Mouse (Mus musculus) forebrain, embryonic 15.5 days (tissue): ENCODE measurements around the gene Tmem72. TPM values are rescaled to one million over a fixed set of nuclear protein-coding genes. Genes with fewer than 3 reads are reported as not detected.

ENCODE experiments used
- ATAC-seq: fragments of 200-750 bp; cut with Nextera tagmentation; replicated peaks from 2 replicates; pipeline ENCODE4 v1.8.0; 2017; ENCODE audit warnings: mild to moderate bottlenecking, moderate TSS enrichment, moderate library complexity
- H3K27ac ChIP-seq: fragments of 300-500 bp; sonication (generic); replicated peaks from 2 replicates; pipeline ENCODE4 v1.5.1; 2015; ENCODE audit warnings: mild to moderate bottlenecking, inconsistent platforms
- H3K27me3 ChIP-seq: fragments of 300-500 bp; sonication (generic); 2 replicates; pipeline ENCODE4 v1.6.1; 2015; ENCODE audit warnings: inconsistent platforms
- H3K36me3 ChIP-seq: fragments of 300-500 bp; sonication (generic); 2 replicates; pipeline ENCODE4 v1.6.1; 2015; ENCODE audit warnings: mild to moderate bottlenecking, inconsistent platforms
- H3K4me1 ChIP-seq: fragments of 300-500 bp; sonication (generic); 2 replicates; pipeline ENCODE4 v1.6.1; 2015; ENCODE audit warnings: inconsistent platforms
- H3K4me2 ChIP-seq: fragments of 300-500 bp; sonication (generic); replicated peaks from 2 replicates; pipeline ENCODE4 v1.6.1; 2015; ENCODE audit warnings: mild to moderate bottlenecking, inconsistent platforms
- H3K4me3 ChIP-seq: fragments of 300-500 bp; sonication (generic); 2 replicates; pipeline ENCODE4 v1.5.1; 2015; ENCODE audit warnings: mild to moderate bottlenecking, inconsistent platforms
- H3K9ac ChIP-seq: fragments of 300-500 bp; sonication (generic); replicated peaks from 2 replicates; pipeline ENCODE4 v1.6.1; 2015; ENCODE audit warnings: mild to moderate bottlenecking, inconsistent platforms
- H3K9me3 ChIP-seq: fragments of 300-500 bp; sonication (generic); 2 replicates; pipeline ENCODE4 v1.6.1; 2016; ENCODE audit warnings: inconsistent platforms
- WGBS: fragments of 180-500 bp; shearing (Covaris S2); methylation state at CpG from one replicate; pipeline ENCODE4 v1.1.7; 2015; ENCODE audit warnings: mixed read lengths; 5-methylcytosine and 5-hydroxymethylcytosine counted together
- polyA plus RNA-seq: library from polyadenylated mRNA; unstranded; fragments of >200 nt; fragmentation: Nextera tagmentation; extraction: Ambion mirVana; gene quantifications from 2 replicates; pipeline ENCODE4 v1.2.1, GENCODE M21; 2015

Gene Tmem72
- polyA plus RNA-seq, 1 experiment from 2014 or later = 1.4 TPM

DNA sequence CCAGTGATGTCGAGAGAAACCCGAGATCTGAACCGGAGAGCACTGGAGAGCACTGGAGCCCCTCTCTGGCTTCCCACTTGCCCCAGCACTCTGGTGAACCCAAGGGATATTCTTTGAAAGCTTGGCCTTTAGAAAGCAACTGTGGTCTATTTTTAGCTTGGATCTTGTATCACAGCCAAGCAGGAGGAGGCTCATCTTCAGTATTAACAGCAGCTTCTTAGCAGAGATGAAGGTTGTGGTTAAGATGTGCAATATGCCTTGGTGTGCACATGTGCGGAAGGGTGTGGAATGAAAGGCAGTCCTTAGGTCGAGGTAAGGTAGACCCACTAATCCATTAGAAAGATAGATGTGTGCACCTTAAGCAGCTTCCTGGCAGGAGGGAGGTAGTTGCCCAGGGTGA, 2.1 kb downstream of the Tmem72 start:
- H3K9me3 ChIP-seq = no peaks in the 10 kb centered on the region
- ATAC-seq = no peak
- H3K9ac ChIP-seq = no peak overlapping the region
- 80% methylated on average over 5 of the region's 5 CpGs for WGBS
- H3K27ac ChIP-seq = no peak overlapping the region
- H3K4me2 ChIP-seq = no peak overlapping the region
- H3K4me3 ChIP-seq = no peak overlapping the region
- no peaks in the 10 kb centered on the region for H3K4me1 ChIP-seq
- H3K36me3 ChIP-seq = no peaks in the 10 kb centered on the region
- H3K27me3 ChIP-seq = no peaks in the 10 kb centered on the region

DNA sequence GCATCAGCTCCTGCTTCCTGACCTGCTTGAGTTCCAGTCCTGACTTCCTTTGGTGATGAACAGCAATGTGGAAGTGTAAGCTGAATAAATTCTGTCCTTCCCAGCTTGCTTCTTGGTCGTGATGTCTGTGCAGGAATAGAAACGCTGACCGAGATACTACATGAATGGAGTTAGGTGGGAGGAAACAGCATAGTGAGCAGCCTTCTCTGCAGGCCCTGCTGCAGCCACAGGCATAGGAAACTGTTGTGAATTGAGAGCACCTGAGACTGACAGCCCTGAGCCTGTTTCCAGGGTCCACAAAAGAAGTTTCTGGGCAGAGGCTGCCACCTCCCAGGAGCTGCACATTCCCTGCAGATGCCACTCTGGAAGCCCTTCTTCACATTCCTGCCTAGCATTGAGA, 2.7 kb downstream of the Tmem72 start:
- Histone ChIP-seq H3K9me3 (no peaks in the 10 kb centered on the region), H3K4me3 (no peak overlapping the region), H3K27me3 (no peaks in the 10 kb centered on the region), H3K9ac (no peak overlapping the region), H3K4me2 (no peak overlapping the region), H3K4me1 (no peaks in the 10 kb centered on the region), H3K36me3 (no peaks in the 10 kb centered on the region), H3K27ac (no peak overlapping the region)
- WGBS = 90% methylated on average over 3 of the region's 3 CpGs
- no peak for ATAC-seq

DNA sequence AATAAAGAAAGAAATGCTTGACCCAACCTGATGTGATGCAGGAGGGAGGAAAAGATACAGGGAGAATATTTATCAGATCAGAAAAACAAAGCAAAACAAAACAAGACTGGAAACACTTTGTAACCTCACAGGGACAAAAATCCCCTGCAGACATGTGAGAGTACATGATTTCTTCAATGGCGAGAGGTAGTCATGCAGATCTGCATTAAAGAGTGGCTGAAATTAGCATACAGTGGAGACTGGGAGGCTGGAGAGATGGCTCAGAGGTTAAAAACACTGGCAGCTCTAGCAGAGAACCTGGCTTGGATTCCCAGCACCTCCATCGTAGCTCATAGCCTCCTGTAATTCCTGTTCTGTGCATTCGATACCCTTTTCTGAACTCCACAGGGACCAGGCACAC, 4.2 kb downstream of the Tmem72 start:
- 93% methylated on average over 3 of the region's 3 CpGs for WGBS
- H3K4me2 ChIP-seq = no peak overlapping the region
- H3K4me3 ChIP-seq = no peak overlapping the region
- H3K27me3 ChIP-seq = no peaks in the 10 kb centered on the region
- H3K4me1 ChIP-seq = no peaks in the 10 kb centered on the region
- no peaks in the 10 kb centered on the region for H3K9me3 ChIP-seq
- H3K9ac ChIP-seq = no peak overlapping the region
- H3K36me3 ChIP-seq = no peaks in the 10 kb centered on the region
- H3K27ac ChIP-seq = no peak overlapping the region
- no peak for ATAC-seq

GRCm38 (mm10) chr6:116712062-116712461, 4.7 kb downstream of the Tmem72 start:
- H3K4me1 ChIP-seq = no peaks in the 10 kb centered on the region
- H3K4me2 ChIP-seq = no peak overlapping the region
- 40% methylated on average over 5 of the region's 5 CpGs for WGBS
- no peak for ATAC-seq
- no peaks in the 10 kb centered on the region for H3K9me3 ChIP-seq
- no peak overlapping the region for H3K4me3 ChIP-seq
- H3K27ac ChIP-seq = no peak overlapping the region
- no peak overlapping the region for H3K9ac ChIP-seq
- H3K36me3 ChIP-seq = no peaks in the 10 kb centered on the region
- H3K27me3 ChIP-seq = no peaks in the 10 kb centered on the region

- H3K36me3 ChIP-seq = no peaks in the 10 kb centered on the region
- H3K27ac ChIP-seq = no peak overlapping the region
- no peaks in the 10 kb centered on the region for H3K9me3 ChIP-seq
- 24% methylated on average over 6 of the region's 6 CpGs for WGBS
- ATAC-seq = no peak; the same call in 1 of the 2 replicates
- H3K4me1 ChIP-seq = no peaks in the 10 kb centered on the region
- H3K27me3 ChIP-seq = no peaks in the 10 kb centered on the region
- no peak overlapping the region for H3K4me2 ChIP-seq
- H3K4me3 ChIP-seq = no peak overlapping the region
- no peak overlapping the region for H3K9ac ChIP-seq
Observed at GRCm38 (mm10) chr6:116704320-116704719, 12.4 kb downstream of the Tmem72 start.

DNA sequence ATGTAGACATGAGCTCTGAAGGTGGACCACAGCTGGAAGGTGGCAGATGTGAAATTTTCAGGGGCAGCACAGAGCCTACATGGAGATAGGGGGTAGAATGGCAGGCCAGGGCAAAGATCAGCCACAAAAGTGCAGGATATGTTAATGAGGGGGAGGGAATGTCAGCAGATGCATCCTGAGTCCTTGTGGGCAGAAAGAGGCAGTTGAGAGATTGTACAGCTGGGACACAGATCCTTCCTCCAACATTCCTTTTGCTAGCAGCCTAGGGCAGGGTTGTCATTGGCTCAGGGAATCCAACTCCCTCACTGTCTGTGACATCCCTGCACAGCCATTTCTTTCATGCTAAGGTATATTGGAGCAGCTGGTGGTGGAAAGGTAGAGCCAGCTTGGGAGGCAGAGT, 15.9 kb downstream of the Tmem72 start:
- no peak for ATAC-seq
- no peaks in the 10 kb centered on the region for H3K9me3 ChIP-seq

GRCm38 (mm10) chr6:116697896-116698425, 18.8 kb downstream of the Tmem72 start:
- no peak for ATAC-seq
- Histone ChIP-seq H3K27me3 (no peaks in the 10 kb centered on the region), H3K9me3 (no peaks in the 10 kb centered on the region), H3K4me1 (no peaks in the 10 kb centered on the region), H3K4me2 (no peak overlapping the region), H3K36me3 (no peaks in the 10 kb centered on the region), H3K27ac (no peak overlapping the region), H3K9ac (no peak overlapping the region), H3K4me3 (no peak overlapping the region)
- WGBS = 91% methylated on average over 4 of the region's 4 CpGs

More for the DNA sequence above, 15.9 kb downstream of the Tmem72 start:
- Histone ChIP-seq H3K4me3 (no peak overlapping the region), H3K4me1 (no peaks in the 10 kb centered on the region), H3K27ac (no peak overlapping the region), H3K27me3 (no peaks in the 10 kb centered on the region), H3K4me2 (no peak overlapping the region), H3K9ac (no peak overlapping the region), H3K36me3 (no peaks in the 10 kb centered on the region)

DNA sequence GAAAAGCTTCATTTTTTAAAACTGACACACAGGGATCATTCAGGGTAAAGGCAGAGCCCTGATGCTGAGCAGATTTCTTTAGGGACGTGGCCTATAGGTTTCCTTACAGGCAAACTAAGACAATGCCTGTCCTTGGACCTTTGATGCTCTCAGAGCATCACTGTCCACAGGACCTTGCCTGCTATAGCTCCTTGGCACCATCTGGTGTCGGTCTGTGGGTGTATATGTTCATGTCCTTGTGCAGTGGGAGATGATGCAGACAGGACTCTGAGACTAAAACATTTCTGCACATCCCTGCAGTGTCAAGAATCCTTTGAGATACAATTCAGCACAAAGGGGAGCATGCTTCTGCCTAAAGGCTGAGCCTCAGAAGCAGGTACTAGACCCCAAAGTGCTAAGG, 19.3 kb downstream of the Tmem72 start:
- Histone ChIP-seq H3K4me1 (no peaks in the 10 kb centered on the region), H3K4me2 (no peak overlapping the region), H3K36me3 (no peaks in the 10 kb centered on the region), H3K4me3 (no peak overlapping the region), H3K9me3 (no peaks in the 10 kb centered on the region), H3K9ac (no peak overlapping the region), H3K27ac (no peak overlapping the region), H3K27me3 (no peaks in the 10 kb centered on the region)
- no peak for ATAC-seq
- WGBS = 65% methylated on average over 2 of the region's 2 CpGs

DNA sequence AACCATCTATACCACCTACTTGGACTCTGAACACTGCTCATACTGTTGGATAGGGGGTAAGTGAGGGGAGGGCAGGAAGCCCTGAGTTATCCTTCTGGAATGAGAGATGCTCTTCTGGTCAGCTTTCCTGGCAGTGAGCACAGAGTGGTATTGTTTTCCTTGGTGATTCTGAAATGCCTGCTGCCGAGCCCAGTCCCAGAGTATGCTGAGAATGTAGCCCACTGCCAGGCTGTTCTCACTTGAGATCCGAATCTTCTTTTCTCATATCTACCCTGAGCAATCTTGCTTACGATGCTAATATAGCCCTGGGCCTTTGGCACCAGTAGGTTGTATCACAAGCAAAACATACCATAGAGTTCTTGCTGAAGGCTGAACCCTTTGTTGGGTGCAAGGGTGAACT, 22.4 kb downstream of the Tmem72 start:
- no peaks in the 10 kb centered on the region for H3K27me3 ChIP-seq
- no peak overlapping the region for H3K27ac ChIP-seq
- H3K4me3 ChIP-seq = no peak overlapping the region
- H3K9me3 ChIP-seq = no peaks in the 10 kb centered on the region
- 77% methylated on average over 3 of the region's 3 CpGs for WGBS
- no peaks in the 10 kb centered on the region for H3K36me3 ChIP-seq
- no peak overlapping the region for H3K9ac ChIP-seq
- no peak overlapping the region for H3K4me2 ChIP-seq
- no peaks in the 10 kb centered on the region for H3K4me1 ChIP-seq
- no peak for ATAC-seq

DNA sequence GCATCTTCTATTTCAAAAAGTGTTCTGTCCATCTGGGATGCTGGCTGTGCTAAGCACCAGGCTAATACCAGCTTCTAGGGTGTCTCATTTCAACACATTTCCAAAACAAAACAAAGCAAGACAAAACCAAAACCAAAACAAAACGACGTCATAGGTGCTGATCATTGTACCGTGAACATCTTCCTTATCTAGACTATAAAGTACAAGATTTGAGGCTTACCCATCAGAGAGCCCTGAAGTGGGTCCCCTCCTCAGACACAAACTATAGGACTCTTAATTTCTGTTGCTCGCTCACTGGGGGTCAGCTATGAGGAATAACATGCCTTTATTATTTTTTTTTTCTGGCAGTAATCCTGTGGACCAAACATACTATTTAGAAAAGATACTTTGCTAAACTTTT, 23.1 kb downstream of the Tmem72 start:
- Histone ChIP-seq H3K4me2 (no peak overlapping the region), H3K4me1 (no peaks in the 10 kb centered on the region), H3K27me3 (no peaks in the 10 kb centered on the region), H3K4me3 (no peak overlapping the region), H3K27ac (no peak overlapping the region), H3K9me3 (no peaks in the 10 kb centered on the region), H3K9ac (no peak overlapping the region), H3K36me3 (no peaks in the 10 kb centered on the region)
- no peak for ATAC-seq
- WGBS = 82% methylated on average over 4 of the region's 4 CpGs

GRCm38 (mm10) chr6:116682317-116682716, 34.4 kb downstream of the Tmem72 start:
- Histone ChIP-seq H3K9me3 (no peaks in the 10 kb centered on the region), H3K27me3 (no peaks in the 10 kb centered on the region), H3K4me2 (no peak overlapping the region), H3K36me3 (no peaks in the 10 kb centered on the region), H3K9ac (no peak overlapping the region), H3K27ac (no peak overlapping the region), H3K4me3 (no peak overlapping the region), H3K4me1 (no peaks in the 10 kb centered on the region)
- whole genome bisulfite sequencing = 56% methylated on average over 6 of the region's 6 CpGs
- ATAC-seq = no peak

DNA sequence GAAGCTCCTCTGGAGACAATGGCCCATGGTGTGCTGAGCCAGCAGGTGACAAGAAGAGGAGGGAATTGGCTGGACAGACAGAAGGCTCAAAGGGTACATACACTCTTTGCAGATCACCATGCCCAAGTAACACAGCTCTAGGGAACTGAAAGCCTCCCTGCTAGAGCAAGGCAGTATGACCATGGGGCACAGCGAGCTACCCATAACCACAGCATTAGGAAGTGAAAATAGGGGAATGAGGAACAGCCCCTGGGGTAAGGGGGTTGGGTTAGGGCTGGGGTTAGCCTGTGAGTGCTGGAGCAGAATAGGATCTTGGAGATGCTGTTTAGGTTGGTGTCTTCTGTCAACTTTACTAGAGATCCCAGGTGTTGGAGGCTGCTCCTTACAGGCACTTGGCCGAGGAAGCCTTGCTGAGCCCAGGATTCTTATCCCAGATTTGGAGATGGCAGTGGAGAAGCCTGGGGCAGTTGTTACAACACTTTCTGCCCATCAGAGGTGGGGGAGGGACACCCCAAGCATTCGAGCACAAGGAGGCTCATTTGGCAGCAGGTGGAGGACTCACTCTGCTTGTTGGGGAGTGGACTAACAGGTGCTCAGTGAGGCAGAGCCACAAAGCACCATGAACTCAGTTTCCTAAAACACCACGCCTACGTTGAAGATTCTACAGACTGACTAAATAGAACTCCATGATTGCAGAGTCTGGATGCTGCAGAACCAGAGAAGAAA, 37.0 kb downstream of the Tmem72 start:
- H3K4me2 ChIP-seq = no peak overlapping the region
- no peak overlapping the region for H3K27ac ChIP-seq
- WGBS = 82% methylated on average over 5 of the region's 5 CpGs
- H3K36me3 ChIP-seq = no peaks in the 10 kb centered on the region
- H3K9ac ChIP-seq = no peak overlapping the region
- no peak for ATAC-seq
- H3K4me3 ChIP-seq = no peak overlapping the region
- no peaks in the 10 kb centered on the region for H3K27me3 ChIP-seq
- H3K4me1 ChIP-seq = no peaks in the 10 kb centered on the region
- no peaks in the 10 kb centered on the region for H3K9me3 ChIP-seq

- Histone ChIP-seq H3K4me3 (no peak overlapping the region), H3K9me3 (no peaks in the 10 kb centered on the region), H3K27ac (no peak overlapping the region), H3K36me3 (no peaks in the 10 kb centered on the region), H3K4me2 (no peak overlapping the region), H3K4me1 (peaks cover 20% of the 10 kb centered on the region), H3K27me3 (no peaks in the 10 kb centered on the region), H3K9ac (no peak overlapping the region)
- no peak for ATAC-seq
- 79% methylated on average over 6 of the region's 6 CpGs for WGBS
Observed at GRCm38 (mm10) chr6:116677321-116677720, 39.4 kb downstream of the Tmem72 start.
